Mouse (Mus musculus) kidney, adult 2 months (tissue): ENCODE data around the gene Krt82.

Source experiments
- CTCF ChIP-seq: fragments of 200-500 bp; conservative IDR thresholded peaks from 2 replicates; pipeline ENCODE4 v1.5.1; 2011; ENCODE audit warnings: low read depth, mild to moderate bottlenecking, control low read depth, low read length, moderate library complexity, mixed read lengths; ENCODE audit not compliant: insufficient read depth, insufficient read length
- POLR2A ChIP-seq: fragments of 200-500 bp; IDR thresholded peaks from one replicate; pipeline ENCODE4 v1.6.1; 2011; ENCODE audit warnings: low read depth, low read length, control low read depth

GRCm38 (mm10) chr15:101508247-101508646, 42.2 kb downstream of the Krt82 start:
- TF ChIP-seq POLR2A, result no peak
- TF ChIP-seq CTCF, result no peak
